Mouse (Mus musculus): ENCODE results near the gene Tprn. TPM values are rescaled to one million over a fixed set of nuclear protein-coding genes. Genes with fewer than 3 reads are reported as not detected.

The Tprn gene
- polyA plus RNA-seq, 1 experiment from 2014 or later = 15.6 TPM

GRCm38 (mm10) chr2:25224766-25225752 is 37.4 kb upstream of the Tprn start:
- Histone ChIP-seq H3K9ac (ENCODE audit: low read depth, low read length) (peak overlapping the region; percentile 73), H3K27me3 (ENCODE audit: control insufficient read depth, insufficient read depth, low read depth, low read length) (no peaks in the 10 kb centered on the region), H3K36me3 (ENCODE audit: control insufficient read depth, insufficient read depth, low read length) (no peaks in the 10 kb centered on the region), H3K4me2 (ENCODE audit: low read length) (peak overlapping the region; percentile 58), H3K4me3 (ENCODE audit: low read depth, low read length) (peak overlapping the region; percentile 50), H3K4me1 (ENCODE audit: control insufficient read depth, insufficient read depth, low read length) (peaks cover 15% of the 10 kb centered on the region), H3K9me3 (replicated peaks; ENCODE audit: control insufficient read depth, low read length, poor library complexity, severe bottlenecking) (no peaks in the 10 kb centered on the region), H3K27ac (ENCODE audit: low read length) (peak overlapping the region; percentile 97)
- peak; percentile 98 for ATAC-seq
- 2% methylated on average over 40 of the region's 41 CpGs for WGBS

- Histone ChIP-seq H3K9ac (ENCODE audit: low read depth, low read length) (no peak overlapping the region), H3K27ac (ENCODE audit: low read length) (peak overlapping the region; percentile 97), H3K4me2 (ENCODE audit: low read length) (peak overlapping the region; percentile 58), H3K4me3 (ENCODE audit: low read depth, low read length) (no peak overlapping the region), H3K9me3 (replicated peaks; ENCODE audit: control insufficient read depth, low read length, poor library complexity, severe bottlenecking) (no peaks in the 10 kb centered on the region), H3K36me3 (ENCODE audit: control insufficient read depth, insufficient read depth, low read length) (no peaks in the 10 kb centered on the region), H3K4me1 (ENCODE audit: control insufficient read depth, insufficient read depth, low read length) (peaks cover 15% of the 10 kb centered on the region), H3K27me3 (ENCODE audit: control insufficient read depth, insufficient read depth, low read depth, low read length) (no peaks in the 10 kb centered on the region)
- 76% methylated on average over 8 of the region's 8 CpGs for WGBS
- ATAC-seq = no peak
Observed at GRCm38 (mm10) chr2:25225811-25226379, 36.5 kb upstream of the Tprn start.

GRCm38 (mm10) chr2:25226864-25227263 is 35.6 kb upstream of the Tprn start:
- 90% methylated on average over 5 of the region's 5 CpGs for WGBS
- H3K27me3 ChIP-seq (ENCODE audit: control insufficient read depth, insufficient read depth, low read depth, low read length) = no peaks in the 10 kb centered on the region; the same call in 1 of the 2 replicates
- no peaks in the 10 kb centered on the region for H3K9me3 ChIP-seq (replicated peaks; ENCODE audit: control insufficient read depth, low read length, poor library complexity, severe bottlenecking)
- no peak overlapping the region for H3K9ac ChIP-seq (ENCODE audit: low read depth, low read length)
- H3K4me1 ChIP-seq (ENCODE audit: control insufficient read depth, insufficient read depth, low read length) = peaks cover 15% of the 10 kb centered on the region
- no peak for ATAC-seq
- H3K36me3 ChIP-seq (ENCODE audit: control insufficient read depth, insufficient read depth, low read length) = no peaks in the 10 kb centered on the region
- H3K4me3 ChIP-seq (ENCODE audit: low read depth, low read length) = no peak overlapping the region
- no peak overlapping the region for H3K27ac ChIP-seq (ENCODE audit: low read length)
- no peak overlapping the region for H3K4me2 ChIP-seq (ENCODE audit: low read length)

GRCm38 (mm10) chr2:25227406-25227805 is 35.0 kb upstream of the Tprn start:
- no peaks in the 10 kb centered on the region for H3K9me3 ChIP-seq (replicated peaks; ENCODE audit: control insufficient read depth, low read length, poor library complexity, severe bottlenecking)
- H3K27me3 ChIP-seq (ENCODE audit: control insufficient read depth, insufficient read depth, low read depth, low read length) = no peaks in the 10 kb centered on the region; the same call in 1 of the 2 replicates
- no peak overlapping the region for H3K4me3 ChIP-seq (ENCODE audit: low read depth, low read length)
- 90% methylated on average over 4 of the region's 4 CpGs for whole genome bisulfite sequencing
- H3K4me2 ChIP-seq (ENCODE audit: low read length) = no peak overlapping the region
- no peaks in the 10 kb centered on the region for H3K36me3 ChIP-seq (ENCODE audit: control insufficient read depth, insufficient read depth, low read length)
- H3K27ac ChIP-seq (ENCODE audit: low read length) = no peak overlapping the region
- ATAC-seq = no peak
- H3K9ac ChIP-seq (ENCODE audit: low read depth, low read length) = no peak overlapping the region
- H3K4me1 ChIP-seq (ENCODE audit: control insufficient read depth, insufficient read depth, low read length) = peaks cover 15% of the 10 kb centered on the region

GRCm38 (mm10) chr2:25228431-25228889 is 34.0 kb upstream of the Tprn start:
- ATAC-seq = no peak
- Histone ChIP-seq H3K27me3 (ENCODE audit: control insufficient read depth, insufficient read depth, low read depth, low read length) (no peaks in the 10 kb centered on the region; the same call in 1 of the 2 replicates), H3K4me1 (ENCODE audit: control insufficient read depth, insufficient read depth, low read length) (peaks cover 12% of the 10 kb centered on the region), H3K9ac (ENCODE audit: low read depth, low read length) (no peak overlapping the region), H3K4me3 (ENCODE audit: low read depth, low read length) (peak overlapping the region; percentile 3; the same call in 1 of the 2 replicates), H3K36me3 (ENCODE audit: control insufficient read depth, insufficient read depth, low read length) (no peaks in the 10 kb centered on the region), H3K4me2 (ENCODE audit: low read length) (peak overlapping the region; percentile 25), H3K27ac (ENCODE audit: low read length) (peak overlapping the region; percentile 2; the same call in 1 of the 2 replicates), H3K9me3 (replicated peaks; ENCODE audit: control insufficient read depth, low read length, poor library complexity, severe bottlenecking) (no peaks in the 10 kb centered on the region)
- 1% methylated on average over 7 of the region's 7 CpGs for WGBS

- peaks cover 9% of the 10 kb centered on the region for H3K4me1 ChIP-seq (ENCODE audit: control insufficient read depth, insufficient read depth, low read length)
- ATAC-seq = no peak
- H3K9ac ChIP-seq (ENCODE audit: low read depth, low read length) = no peak overlapping the region
- H3K36me3 ChIP-seq (ENCODE audit: control insufficient read depth, insufficient read depth, low read length) = no peaks in the 10 kb centered on the region
- no peak overlapping the region for H3K4me3 ChIP-seq (ENCODE audit: low read depth, low read length)
- no peaks in the 10 kb centered on the region; the same call in 1 of the 2 replicates for H3K27me3 ChIP-seq (ENCODE audit: control insufficient read depth, insufficient read depth, low read depth, low read length)
- 72% methylated on average over 6 of the region's 6 CpGs for WGBS
- H3K27ac ChIP-seq (ENCODE audit: low read length) = no peak overlapping the region
- H3K9me3 ChIP-seq (replicated peaks; ENCODE audit: control insufficient read depth, low read length, poor library complexity, severe bottlenecking) = no peaks in the 10 kb centered on the region
- no peak overlapping the region for H3K4me2 ChIP-seq (ENCODE audit: low read length)
Observed at GRCm38 (mm10) chr2:25228995-25229530, 33.4 kb upstream of the Tprn start.

GRCm38 (mm10) chr2:25229582-25229981 is 32.8 kb upstream of the Tprn start:
- ATAC-seq = no peak
- no peak overlapping the region for H3K27ac ChIP-seq (ENCODE audit: low read length)
- H3K27me3 ChIP-seq (ENCODE audit: control insufficient read depth, insufficient read depth, low read depth, low read length) = peaks cover under 1% of the 10 kb centered on the region; the same call in 1 of the 2 replicates
- 83% methylated on average over 5 of the region's 5 CpGs for WGBS
- H3K36me3 ChIP-seq (ENCODE audit: control insufficient read depth, insufficient read depth, low read length) = no peaks in the 10 kb centered on the region
- no peak overlapping the region for H3K9ac ChIP-seq (ENCODE audit: low read depth, low read length)
- no peak overlapping the region for H3K4me3 ChIP-seq (ENCODE audit: low read depth, low read length)
- H3K9me3 ChIP-seq (replicated peaks; ENCODE audit: control insufficient read depth, low read length, poor library complexity, severe bottlenecking) = no peaks in the 10 kb centered on the region
- peaks cover 9% of the 10 kb centered on the region for H3K4me1 ChIP-seq (ENCODE audit: control insufficient read depth, insufficient read depth, low read length)
- H3K4me2 ChIP-seq (ENCODE audit: low read length) = no peak overlapping the region

GRCm38 (mm10) chr2:25230581-25230980 is 31.8 kb upstream of the Tprn start:
- no peak for ATAC-seq
- Histone ChIP-seq H3K4me2 (ENCODE audit: low read length) (no peak overlapping the region), H3K27me3 (ENCODE audit: control insufficient read depth, insufficient read depth, low read depth, low read length) (peaks cover 7% of the 10 kb centered on the region; the same call in 1 of the 2 replicates), H3K27ac (ENCODE audit: low read length) (no peak overlapping the region), H3K9me3 (replicated peaks; ENCODE audit: control insufficient read depth, low read length, poor library complexity, severe bottlenecking) (no peaks in the 10 kb centered on the region), H3K9ac (ENCODE audit: low read depth, low read length) (no peak overlapping the region), H3K36me3 (ENCODE audit: control insufficient read depth, insufficient read depth, low read length) (no peaks in the 10 kb centered on the region), H3K4me1 (ENCODE audit: control insufficient read depth, insufficient read depth, low read length) (peaks cover 6% of the 10 kb centered on the region), H3K4me3 (ENCODE audit: low read depth, low read length) (no peak overlapping the region)
- WGBS = 88% methylated on average over 7 of the region's 7 CpGs
